Mouse (Mus musculus) G1E (cell line): ENCODE results near the gene Gpc5. TPM values are rescaled to one million over a fixed set of nuclear protein-coding genes. Genes with fewer than 3 reads are reported as not detected.

Experiments
- ATAC-seq: 2 replicates; pipeline ENCODE4 v1.8.0; 2016; ENCODE audit warnings: mild to moderate bottlenecking; ENCODE audit not compliant: insufficient number of reproducible peaks, poor library complexity, low FRiP score, severe bottlenecking; ENCODE audit errors: extremely low read depth
- DNase-seq: peaks from one replicate; pipeline ENCODE4 v3.0.0; 2012; ENCODE audit warnings: low spot score
- H3K27me3 ChIP-seq: 2 replicates; pipeline ENCODE4 v1.6.1; 2012; ENCODE audit warnings: mild to moderate bottlenecking, low read length, inconsistent platforms; ENCODE audit not compliant: insufficient read depth
- H3K36me3 ChIP-seq: replicated peaks from 2 replicates; pipeline ENCODE3; 2012; ENCODE audit warnings: mild to moderate bottlenecking, inconsistent platforms
- H3K4me1 ChIP-seq: 2 replicates; pipeline ENCODE4 v1.6.1; 2012; ENCODE audit warnings: low read depth, low read length, inconsistent platforms, mixed read lengths; ENCODE audit not compliant: insufficient read depth
- H3K4me3 ChIP-seq: 2 replicates; pipeline ENCODE4 v1.5.1; 2012; ENCODE audit warnings: low read depth, mild to moderate bottlenecking, inconsistent platforms, low read length, moderate library complexity, mixed read lengths
- H3K9me3 ChIP-seq: replicated peaks from 2 replicates; pipeline ENCODE4 v1.6.1; 2012; ENCODE audit warnings: inconsistent platforms
- CTCF ChIP-seq: IDR thresholded peaks from 2 replicates; pipeline ENCODE4 v1.5.1; 2012; ENCODE audit warnings: low read depth, low read length, inconsistent platforms, mixed read lengths
- GATA1 ChIP-seq: IDR thresholded peaks from 2 replicates; pipeline ENCODE4 v1.6.1; 2012; ENCODE audit warnings: borderline replicate concordance, low read length, inconsistent platforms, mixed read lengths
- GATA2 ChIP-seq: IDR thresholded peaks from 2 replicates; pipeline ENCODE4 v1.6.1; 2012; ENCODE audit warnings: low read depth, low read length, inconsistent platforms, borderline replicate concordance
- POLR2AphosphoS5 ChIP-seq: IDR thresholded peaks from 2 replicates; pipeline ENCODE4 v1.6.1; 2012; ENCODE audit warnings: low read depth, low read length, inconsistent platforms; ENCODE audit not compliant: insufficient replicate concordance
- TAL1 ChIP-seq: conservative IDR thresholded peaks from 2 replicates; pipeline ENCODE4 v1.6.1; 2012; ENCODE audit warnings: low read depth, low read length, inconsistent platforms, mixed read lengths
- polyA plus RNA-seq: library from polyadenylated mRNA; stranded (reverse); fragments of >175 nt; gene quantifications from 2 replicates; pipeline ENCODE4 v1.2.3, GENCODE M21; 2012
- total RNA-seq, 2 experiments: library from RNA; stranded (forward) in 1 of 2; stranded (reverse) in 1 of 2; fragments of 200-1000 nt in 1 of 2; fragments of >200 nt in 1 of 2; fragmentation: Nextera tagmentation in 1 of 2; gene quantifications; 2 replicates each; pipeline ENCODE4 v1.2.3; 2014 to 2017

Gpc5 gene
- total and polyA plus RNA-seq, 3 experiments: 0.16 TPM; not detected in 2

DNA sequence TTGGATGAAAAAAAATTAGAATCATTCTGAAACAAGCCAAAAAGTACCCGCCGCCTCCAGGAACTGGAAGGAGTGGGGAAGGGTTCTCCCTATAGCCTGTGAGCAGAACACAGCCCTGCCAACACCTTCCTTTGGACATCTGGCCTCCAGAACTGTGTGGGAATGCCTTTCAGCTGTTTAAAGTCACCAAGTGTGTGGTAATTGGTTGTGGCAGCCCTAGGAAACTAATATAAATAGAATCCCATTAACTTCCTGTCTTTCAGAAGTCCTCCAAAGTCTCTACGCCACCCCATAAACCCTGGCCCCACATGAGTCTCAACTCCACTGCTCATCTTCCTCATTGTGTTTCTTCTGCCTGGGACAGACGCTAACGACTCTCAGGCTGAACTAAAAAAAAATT lies 1117.0 kb downstream of the Gpc5 start:
- Histone ChIP-seq H3K4me1 (no peaks in the 10 kb centered on the region), H3K27me3 (no peaks in the 10 kb centered on the region), H3K9me3 (peaks cover 13% of the 10 kb centered on the region), H3K4me3 (no peak overlapping the region), H3K36me3 (no peaks in the 10 kb centered on the region)
- no peak for TF ChIP-seq GATA1
- TF ChIP-seq GATA2: no peak
- ATAC-seq: no peak
- no peak for DNase-seq

DNA sequence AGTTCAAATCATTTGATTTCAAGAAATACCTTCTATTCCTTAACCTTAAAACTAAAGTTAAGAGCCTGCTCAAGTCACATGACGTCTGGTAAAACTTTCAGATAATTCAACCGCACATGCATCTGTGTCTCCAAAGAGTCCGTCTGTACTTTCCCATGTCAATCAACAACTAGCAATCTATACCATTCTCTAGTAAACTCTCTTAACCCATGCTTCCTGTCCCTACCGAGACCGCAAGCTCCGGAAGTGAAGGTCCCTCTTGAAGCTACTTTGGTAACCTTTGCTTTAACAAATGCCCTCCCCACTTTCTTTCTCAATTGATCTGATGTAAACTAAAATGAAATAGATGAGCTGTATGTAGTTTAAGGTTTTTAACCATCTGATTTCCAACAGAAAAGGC lies 1118.3 kb downstream of the Gpc5 start:
- Histone ChIP-seq H3K36me3 (no peaks in the 10 kb centered on the region), H3K4me3 (no peak overlapping the region), H3K4me1 (no peaks in the 10 kb centered on the region), H3K27me3 (no peaks in the 10 kb centered on the region), H3K9me3 (peaks cover 13% of the 10 kb centered on the region)
- DNase-seq (no peak), ATAC-seq (no peak)
- no peak for TF ChIP-seq POLR2AphosphoS5
- no peak for TF ChIP-seq GATA2
- TF ChIP-seq TAL1: no peak
- TF ChIP-seq GATA1: no peak
- no peak for TF ChIP-seq CTCF

DNA sequence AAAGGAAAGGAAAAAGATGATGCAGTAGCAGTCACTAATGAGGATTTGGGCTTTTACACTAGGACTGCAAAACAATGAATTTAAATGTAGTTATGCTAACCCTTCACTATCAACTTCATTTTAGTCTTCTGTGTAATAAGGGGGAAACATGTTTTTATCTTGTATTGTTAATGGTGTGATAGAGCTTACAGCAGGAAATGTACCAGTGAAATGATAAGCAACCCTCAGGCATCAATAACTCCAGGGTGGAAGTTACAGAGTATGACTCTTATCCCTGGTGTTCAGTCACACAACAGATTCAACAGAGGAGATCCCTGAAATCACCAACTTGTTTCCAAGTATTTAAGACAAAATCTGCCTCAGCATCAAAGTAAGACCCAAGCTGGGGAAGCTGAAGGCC lies 1120.0 kb downstream of the Gpc5 start:
- TF ChIP-seq GATA2 (no peak), GATA1 (no peak), CTCF (no peak), TAL1 (no peak), POLR2AphosphoS5 (no peak)
- Histone ChIP-seq H3K4me3 (no peak overlapping the region), H3K36me3 (no peaks in the 10 kb centered on the region), H3K9me3 (peaks cover 14% of the 10 kb centered on the region), H3K27me3 (no peaks in the 10 kb centered on the region), H3K4me1 (no peaks in the 10 kb centered on the region)
- DNase-seq (no peak), ATAC-seq (no peak)

- Histone ChIP-seq H3K9me3 (peaks cover 9% of the 10 kb centered on the region; the same call in 1 of the 2 replicates), H3K4me3 (no peak overlapping the region), H3K36me3 (no peaks in the 10 kb centered on the region), H3K4me1 (no peaks in the 10 kb centered on the region), H3K27me3 (no peaks in the 10 kb centered on the region)
- no peak for ATAC-seq
- no peak for DNase-seq
- TF ChIP-seq GATA2 (no peak), POLR2AphosphoS5 (no peak), GATA1 (no peak), CTCF (no peak), TAL1 (no peak)
These were observed 1166.1 kb downstream of the Gpc5 start for GRCm38 (mm10) chr14:116258126-116258525.

GRCm38 (mm10) chr14:116308541-116308940 lies 1216.5 kb downstream of the Gpc5 start:
- H3K4me1 ChIP-seq: no peaks in the 10 kb centered on the region
- TF ChIP-seq POLR2AphosphoS5 (no peak), CTCF (no peak), GATA2 (no peak), GATA1 (no peak), TAL1 (no peak)
- H3K36me3 ChIP-seq: no peaks in the 10 kb centered on the region
- DNase-seq (no peak), ATAC-seq (no peak)
- no peak overlapping the region for H3K4me3 ChIP-seq
- peaks cover 9% of the 10 kb centered on the region for H3K9me3 ChIP-seq
- no peaks in the 10 kb centered on the region for H3K27me3 ChIP-seq

DNA sequence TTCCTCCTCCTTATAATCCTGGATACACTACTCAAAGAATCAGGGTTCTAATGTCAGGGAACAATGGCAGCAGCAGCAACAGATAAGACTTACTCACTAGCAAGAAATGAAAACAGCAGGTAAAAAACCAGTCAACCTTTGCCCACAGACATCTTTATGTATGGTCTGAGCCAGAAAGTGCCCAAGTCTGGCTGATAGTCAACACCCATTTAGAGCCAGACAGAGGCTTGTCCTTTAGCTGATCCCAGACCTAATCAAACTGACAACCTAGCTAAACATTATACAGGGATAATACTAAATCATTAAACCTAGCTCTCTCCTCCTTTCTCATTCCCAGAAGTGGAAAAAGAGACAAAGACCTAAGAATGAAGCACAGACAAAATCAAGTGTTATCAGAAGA lies 1225.5 kb downstream of the Gpc5 start:
- 0 out of 2 replicates have a peak, but pooled peaks cover 2% of the 10 kb centered on the region for H3K9me3 ChIP-seq
- no peaks in the 10 kb centered on the region for H3K36me3 ChIP-seq
- no peak for TF ChIP-seq TAL1
- TF ChIP-seq GATA1: no peak
- H3K4me3 ChIP-seq: no peak overlapping the region
- H3K4me1 ChIP-seq: no peaks in the 10 kb centered on the region
- no peak for DNase-seq
- H3K27me3 ChIP-seq: no peaks in the 10 kb centered on the region
- ATAC-seq: no peak

- Histone ChIP-seq H3K27me3 (no peaks in the 10 kb centered on the region), H3K4me1 (no peaks in the 10 kb centered on the region), H3K4me3 (no peak overlapping the region), H3K36me3 (no peaks in the 10 kb centered on the region), H3K9me3 (0 out of 2 replicates have a peak, but pooled peaks cover 4% of the 10 kb centered on the region)
- no peak for DNase-seq
- ATAC-seq: no peak
- TF ChIP-seq POLR2AphosphoS5: no peak
- no peak for TF ChIP-seq GATA1
- TF ChIP-seq TAL1: no peak
- TF ChIP-seq CTCF: no peak
- TF ChIP-seq GATA2: no peak
These were observed 1244.2 kb downstream of the Gpc5 start for GRCm38 (mm10) chr14:116336182-116336581.
